Mouse (Mus musculus): ENCODE data around the gene Kbtbd12.

Gene Kbtbd12

DNA sequence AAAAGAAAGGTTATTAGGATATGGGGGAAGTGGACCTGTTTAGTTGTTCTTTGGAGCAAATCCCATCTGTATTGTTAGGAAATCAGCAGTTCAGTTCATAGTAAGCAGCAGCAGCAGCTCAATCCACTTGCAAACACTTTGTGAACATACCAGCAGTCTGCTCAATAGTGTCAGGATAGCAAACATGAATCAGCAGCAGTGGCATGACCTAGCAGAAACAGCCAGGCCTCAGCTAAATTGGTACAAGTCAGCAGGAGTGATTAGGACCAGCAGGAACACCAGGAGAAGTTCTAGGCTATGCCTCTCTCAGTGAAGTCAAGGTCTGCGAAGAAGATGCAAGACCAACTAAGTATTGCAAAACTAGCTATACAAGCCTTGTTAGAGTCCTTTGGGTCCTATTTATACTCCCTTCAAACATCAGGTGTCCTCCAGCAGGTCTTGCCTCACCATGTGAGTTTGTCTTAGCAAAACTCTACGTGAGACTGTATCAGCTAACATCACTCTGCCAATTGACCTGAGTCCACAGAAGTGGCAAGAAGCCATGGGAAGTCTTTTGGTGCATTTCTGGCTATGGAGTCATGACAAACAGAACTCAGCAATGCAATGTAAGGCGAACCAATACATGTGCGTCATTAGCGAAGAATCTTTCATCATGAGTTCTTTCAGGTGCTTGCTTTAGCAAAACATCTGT, at the start of gene Kbtbd12:
Gene Kbtbd12, minus strand, starts transcription at position 340 of the 691 bp plus-strand sequence.
- DNase-seq = no peak

DNA sequence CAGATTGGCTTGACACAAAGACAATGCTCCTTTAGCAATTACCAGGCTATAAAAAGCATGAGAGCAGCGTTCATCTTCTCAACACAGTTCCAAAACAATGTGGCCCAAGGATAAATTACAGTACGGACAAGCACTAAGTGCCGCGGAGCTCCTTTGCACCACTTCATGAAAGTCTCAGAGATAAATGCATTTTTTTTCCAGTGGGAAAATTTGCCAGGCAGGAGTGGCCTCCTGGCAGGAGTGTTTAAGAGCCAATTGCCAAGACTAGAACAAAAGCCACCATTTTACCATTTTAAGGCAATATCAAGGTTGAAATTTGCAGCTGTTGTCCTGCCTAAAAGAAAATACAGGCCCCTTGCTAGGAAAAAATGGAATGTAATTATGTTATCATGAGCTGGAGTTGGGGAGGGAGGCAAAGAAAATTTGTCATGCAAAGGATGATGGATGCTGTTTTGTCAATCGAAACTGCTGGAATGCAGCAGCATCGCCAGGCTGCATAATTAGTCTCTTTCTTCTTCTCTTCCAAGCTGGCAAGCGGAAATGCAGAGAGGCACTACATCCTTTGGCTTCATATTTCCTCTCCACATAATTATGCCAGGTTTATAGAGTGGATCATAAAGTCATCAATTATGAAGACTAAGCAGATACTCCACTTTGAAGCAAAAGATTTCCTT, 45.8 kb upstream of the Kbtbd12 start:
- no peak for DNase-seq

DNA sequence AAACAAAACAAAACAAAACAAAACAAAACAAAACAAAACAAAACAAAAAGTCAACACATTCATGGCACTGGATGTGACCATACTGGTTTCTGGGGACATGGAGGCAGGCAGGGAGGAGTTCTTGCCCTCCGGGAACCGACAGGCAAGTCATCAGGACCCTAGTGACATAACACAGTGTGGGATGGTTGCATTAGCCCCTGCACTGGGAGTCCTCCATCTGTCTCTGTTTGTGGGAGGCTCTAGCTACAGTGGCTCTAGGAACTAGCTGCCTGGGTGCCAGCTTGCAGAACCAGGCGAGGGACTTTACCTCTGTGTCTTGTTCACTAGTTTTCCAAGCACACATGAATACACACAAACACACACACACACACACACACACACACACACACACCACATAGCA, 43.3 kb upstream of the Kbtbd12 start:
- DNase-seq = no peak

DNA sequence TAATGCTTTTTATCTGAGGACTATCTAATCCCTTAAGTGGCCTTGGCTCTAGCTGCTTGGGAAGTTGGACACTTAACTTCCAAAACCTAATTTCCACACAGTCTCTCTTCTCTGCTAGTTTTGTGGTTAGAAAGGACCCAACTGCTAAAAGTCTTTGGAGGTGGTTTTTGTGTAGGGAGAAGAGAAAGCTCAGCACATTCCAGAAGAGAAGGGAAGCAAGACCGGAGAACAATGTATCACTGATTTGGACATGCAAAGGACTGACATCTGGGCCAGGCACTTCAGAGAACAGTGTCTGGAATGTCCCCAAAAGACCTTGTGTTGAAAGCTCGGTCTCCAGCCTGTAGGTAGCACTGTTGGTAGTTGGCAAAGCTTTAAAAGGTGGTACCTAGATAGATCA, 40.0 kb upstream of the Kbtbd12 start:
- DNase-seq = no peak

DNA sequence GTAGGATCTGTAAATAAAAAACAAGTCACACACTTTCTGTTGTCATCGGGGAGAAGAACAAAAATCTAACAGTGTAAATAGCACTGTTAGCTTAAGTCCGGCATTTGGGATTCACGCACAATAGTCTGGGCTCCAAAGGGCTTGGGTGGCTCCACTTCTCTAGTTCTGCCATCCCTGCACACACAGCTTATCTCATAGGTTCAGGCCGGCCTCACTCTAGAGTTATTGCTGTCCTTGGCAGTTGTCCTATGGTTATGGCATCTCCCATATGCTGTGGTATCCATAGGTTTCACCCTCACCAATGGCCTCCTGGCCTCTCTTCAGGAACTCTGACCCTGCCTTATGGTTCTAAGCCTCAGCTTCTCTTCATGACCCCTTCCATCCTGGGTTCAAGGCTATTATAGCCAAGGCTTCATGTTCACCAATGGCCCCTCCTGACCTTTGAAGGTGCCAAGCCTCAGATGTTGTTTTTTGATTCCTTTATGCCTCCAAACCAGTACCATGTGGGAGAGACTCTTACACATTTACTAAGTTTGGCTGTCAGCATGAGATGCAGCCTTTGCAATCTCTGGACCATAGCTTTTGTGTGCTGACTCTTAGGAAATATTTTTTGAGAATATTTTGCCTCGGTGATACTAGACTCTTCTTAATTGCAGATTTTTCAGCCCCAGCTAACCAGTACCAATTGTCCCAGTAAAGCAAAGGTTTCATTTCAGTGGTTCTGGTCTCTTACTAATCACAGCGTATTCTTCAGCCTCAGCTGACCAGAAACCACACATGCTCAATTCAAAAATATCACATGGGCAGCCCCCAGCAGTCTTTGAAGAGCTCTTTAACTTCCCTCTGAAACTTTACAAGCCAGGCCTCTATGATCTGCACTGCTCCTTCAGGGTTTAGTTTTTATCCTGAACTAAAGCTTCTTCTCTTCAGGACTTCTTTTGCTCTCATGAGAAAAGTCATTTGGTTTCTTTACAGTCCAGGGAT, 39.3 kb upstream of the Kbtbd12 start:
- DNase-seq = no peak

DNA sequence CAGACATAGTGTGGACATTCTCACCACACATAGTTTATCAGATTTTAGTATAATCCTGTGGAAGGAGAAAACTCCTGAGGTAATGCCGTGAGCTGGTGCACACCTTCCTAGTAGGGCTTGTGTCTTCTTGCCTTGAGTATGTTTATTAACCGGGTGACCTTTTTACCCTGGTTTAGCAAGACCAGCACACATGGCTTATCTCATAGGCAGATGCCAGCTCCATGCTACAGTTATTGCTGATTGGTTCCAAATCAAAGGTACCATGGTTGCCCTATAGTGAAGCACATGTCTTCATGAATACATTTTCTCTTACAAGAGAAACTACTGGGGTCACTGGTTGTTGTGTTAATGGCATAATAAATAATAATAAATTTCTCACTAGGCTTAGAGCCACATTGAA, 38.1 kb upstream of the Kbtbd12 start:
- DNase-seq = no peak

DNA sequence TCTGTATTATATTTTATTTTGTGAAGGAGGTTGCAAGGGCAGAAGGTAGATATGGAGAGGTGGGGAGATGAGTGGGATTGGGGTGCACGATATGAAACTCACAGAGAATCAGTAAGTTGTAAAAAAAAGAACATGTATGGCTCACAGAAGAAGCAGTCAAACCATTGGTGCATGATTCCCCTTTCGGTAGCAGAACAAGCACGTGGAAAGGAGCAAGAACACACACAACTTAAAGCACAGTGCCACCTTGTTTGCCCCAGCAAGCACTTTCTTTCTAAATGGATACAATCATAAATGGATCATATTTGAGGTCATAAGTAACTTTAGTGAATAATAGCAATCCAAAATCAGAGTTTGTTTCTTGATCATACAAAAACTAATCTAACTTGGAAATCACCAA, 24.5 kb upstream of the Kbtbd12 start:
- DNase-seq = no peak

- no peak for DNase-seq
Measured at GRCm38 (mm10) chr6:88661696-88662095, 23.9 kb upstream of the Kbtbd12 start.

DNA sequence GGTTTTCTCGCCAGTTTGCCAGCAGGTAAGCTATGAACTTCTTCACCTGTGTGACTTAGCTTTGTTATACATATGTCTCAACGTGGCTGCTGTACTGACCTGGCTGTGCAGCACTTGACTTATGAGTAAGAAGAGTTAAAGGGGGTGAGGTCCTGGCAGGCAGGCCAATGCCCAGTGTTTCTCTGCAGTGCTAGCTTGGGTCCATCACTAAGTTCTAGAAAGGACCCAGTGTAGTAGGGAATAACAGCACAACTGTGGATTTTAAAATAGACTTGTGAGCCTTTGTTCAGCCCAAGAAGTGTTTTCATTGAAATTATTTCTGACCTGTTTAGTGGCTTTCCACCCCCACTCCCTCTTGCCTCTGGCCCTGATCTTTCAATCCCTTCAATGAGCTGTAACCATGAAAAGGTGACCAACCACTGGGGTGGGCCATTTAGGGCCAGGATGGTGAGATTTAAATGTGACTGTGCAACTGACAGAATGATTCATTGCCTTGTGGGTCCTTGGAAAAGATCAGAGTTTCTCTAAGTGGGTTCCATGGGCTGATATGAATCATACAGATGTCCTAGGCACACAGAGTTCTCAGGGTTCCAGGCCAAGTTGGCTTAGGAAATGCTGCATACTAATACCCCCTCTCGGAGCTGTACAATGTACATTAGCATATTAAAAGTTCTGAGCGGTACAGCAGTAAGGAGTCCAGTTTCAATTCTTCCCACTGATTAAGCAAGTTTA, 10.0 kb upstream of the Kbtbd12 start:
- no peak for DNase-seq

- DNase-seq = no peak
Measured at GRCm38 (mm10) chr6:88644786-88645185, 7.0 kb upstream of the Kbtbd12 start.

- DNase-seq = no peak
Measured at GRCm38 (mm10) chr6:88641346-88641920, 3.7 kb upstream of the Kbtbd12 start.

- no peak for DNase-seq
Measured at GRCm38 (mm10) chr6:88640331-88640730, 2.6 kb upstream of the Kbtbd12 start.

- DNase-seq = no peak
Measured at GRCm38 (mm10) chr6:88639921-88640320, 2.2 kb upstream of the Kbtbd12 start.

GRCm38 (mm10) chr6:88639372-88639920, 1.7 kb upstream of the Kbtbd12 start:
- DNase-seq = no peak

- no peak for DNase-seq
Measured at GRCm38 (mm10) chr6:88638917-88639316, 1.2 kb upstream of the Kbtbd12 start.

- no peak for DNase-seq
Measured at GRCm38 (mm10) chr6:88635881-88636754, 1.6 kb downstream of the Kbtbd12 start.

DNA sequence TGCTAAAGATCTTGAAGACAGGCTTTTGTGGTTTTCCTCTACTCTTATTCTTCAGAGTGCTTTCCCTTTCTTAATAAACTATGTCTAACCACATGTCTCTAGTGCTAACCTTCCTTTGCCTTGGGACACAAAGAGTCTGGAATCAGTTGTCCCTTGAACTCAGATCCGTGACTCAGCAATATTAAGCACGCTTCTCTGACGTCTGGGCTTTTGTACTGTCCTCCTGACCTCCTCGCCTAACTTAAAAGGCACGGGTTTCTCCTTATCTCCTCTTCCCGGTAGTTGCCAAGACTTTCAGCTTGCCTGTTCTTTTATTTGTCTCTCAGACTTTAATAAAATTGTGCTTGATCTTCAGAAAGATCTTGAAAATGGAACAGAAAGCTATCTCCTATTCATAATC, 6.5 kb downstream of the Kbtbd12 start:
- no peak for DNase-seq

DNA sequence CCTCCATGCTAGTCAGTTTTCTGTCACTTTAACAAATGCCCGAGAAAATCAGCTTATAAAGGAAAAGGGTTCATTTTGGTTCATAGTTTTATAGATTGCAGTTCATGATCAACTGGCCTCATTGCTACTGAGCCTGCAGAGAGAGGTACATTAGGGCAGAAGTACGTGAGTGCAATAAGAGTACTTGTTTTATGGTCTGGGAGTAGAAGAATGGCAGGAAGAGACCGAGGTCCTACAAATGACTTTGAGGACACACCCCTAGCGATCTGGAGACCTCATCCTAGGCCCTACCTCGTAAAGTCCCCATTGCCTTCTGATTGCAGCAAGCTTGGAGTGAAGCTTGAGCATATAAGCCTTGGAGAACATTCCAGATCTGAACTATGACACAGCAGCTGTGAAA, 7.2 kb downstream of the Kbtbd12 start:
- DNase-seq = no peak

DNA sequence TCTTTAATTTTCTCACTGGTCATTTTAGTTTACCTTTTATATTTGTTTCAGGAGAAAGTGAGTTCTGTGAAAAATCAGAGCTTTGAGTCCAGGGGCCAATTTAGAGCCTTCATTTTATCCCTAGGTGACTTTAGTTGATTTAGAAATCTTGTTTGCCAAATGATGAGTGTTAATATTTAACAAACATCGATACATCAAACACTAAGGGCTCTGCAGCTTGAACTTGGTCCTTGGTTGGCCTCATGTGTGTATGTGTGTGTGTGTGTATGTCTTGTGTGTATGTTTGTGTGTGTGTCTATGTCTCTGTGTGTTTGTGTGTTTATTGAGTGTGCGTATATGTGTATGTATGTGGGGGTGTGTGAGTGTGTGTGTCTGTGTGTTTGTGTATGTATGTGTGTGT, 7.9 kb downstream of the Kbtbd12 start:
- DNase-seq = no peak

DNA sequence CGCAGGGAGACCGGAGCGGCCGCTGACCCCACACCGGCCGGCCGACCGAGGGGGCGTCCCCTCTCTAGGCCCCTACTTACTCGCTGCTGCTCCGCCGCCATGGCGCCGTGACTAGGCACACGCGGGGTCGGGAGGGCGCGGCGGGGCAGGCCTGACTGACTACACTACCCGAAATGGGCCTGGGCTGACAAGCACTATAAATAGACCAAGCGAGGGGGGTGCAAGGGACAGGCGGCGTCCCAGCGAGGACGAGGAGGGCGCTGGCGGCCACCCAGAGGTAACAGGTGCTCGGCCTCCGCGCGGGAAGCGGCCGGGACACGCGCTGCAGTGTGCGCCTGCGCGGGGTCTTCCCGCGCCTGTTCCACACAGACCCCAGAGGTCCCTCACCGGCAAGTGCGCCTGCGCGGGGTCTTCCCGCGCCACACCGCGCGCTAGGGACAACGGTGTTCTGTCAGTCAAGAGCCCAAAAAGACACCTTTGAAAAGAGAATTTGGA, 10.4 kb downstream of the Kbtbd12 start:
- DNase-seq = peak; percentile 83 to 88

- no peak for DNase-seq
Measured at GRCm38 (mm10) chr6:88626912-88627311, 10.8 kb downstream of the Kbtbd12 start.
